Mouse (Mus musculus): ENCODE measurements at regions not wholly inside any gene's neighbourhood (a gene's known extent, or its start where the extent isn't known, plus 50 kb on each side); places are given as distances from the start of the nearest gene placed in this dataset.

DNA sequence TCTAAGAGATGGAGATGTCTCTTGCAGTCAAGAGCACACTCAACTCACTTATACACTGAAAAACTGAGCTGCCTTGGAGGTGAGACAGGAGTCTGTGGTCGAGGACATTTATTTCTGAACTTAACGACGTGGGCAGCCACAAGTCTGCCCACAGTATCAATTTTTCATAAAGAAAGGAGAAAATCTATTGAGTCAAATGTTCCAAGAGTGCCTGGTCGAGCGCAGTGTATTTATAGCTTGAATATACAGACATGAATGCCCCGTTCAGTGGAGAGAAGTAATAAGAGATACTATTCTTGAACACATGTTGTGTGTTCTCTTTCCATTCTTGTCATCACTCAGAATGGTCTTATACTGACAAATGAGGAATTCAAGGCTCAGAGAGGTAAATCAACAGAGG lies 375.3 kb upstream of the Gm26657 start:
- TF ChIP-seq POLR2A (IDR thresholded peaks at IDR 0.05; ENCODE audit: insufficient read length, low read depth) (no peak), USF1 (IDR thresholded peaks at IDR 0.05; ENCODE audit: low read depth) (no peak)

Measured in myocyte (in vitro differentiated cells).